Mouse (Mus musculus) C2C12 (cell line): ENCODE results near the gene Csrp1.

ENCODE experiments used
- CTCF ChIP-seq: IDR thresholded peaks from one replicate; pipeline ENCODE4 v1.5.1; 2011; ENCODE audit not compliant: control insufficient read depth, insufficient read depth, insufficient read length
- MAX ChIP-seq: IDR thresholded peaks from one replicate; pipeline ENCODE4 v1.6.1; 2011; ENCODE audit warnings: mild to moderate bottlenecking, control low read depth
- USF1 ChIP-seq: IDR thresholded peaks from one replicate; pipeline ENCODE4 v1.6.1; 2011; ENCODE audit warnings: low read depth, mild to moderate bottlenecking, control low read depth, moderate library complexity

DNA sequence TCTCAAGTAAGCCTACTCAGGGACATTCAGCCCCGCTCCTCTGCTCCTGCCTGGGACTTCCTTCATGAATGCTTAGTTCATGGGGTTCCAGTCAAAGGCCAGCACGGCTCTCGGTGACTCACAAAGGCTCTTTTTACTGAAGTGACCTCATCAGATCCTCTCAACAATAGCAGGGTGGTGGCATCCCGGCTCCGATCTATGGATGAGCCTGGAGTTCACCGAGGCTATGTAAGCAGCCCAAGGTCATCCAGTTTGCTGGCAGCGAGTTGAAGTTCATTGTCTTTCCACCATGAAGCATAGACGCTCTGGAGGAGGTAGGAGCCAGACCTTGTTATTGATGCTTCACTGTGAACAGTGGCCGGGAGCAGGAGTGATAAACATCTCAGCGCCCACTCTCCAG is 63.0 kb downstream of the Csrp1 start:
- TF ChIP-seq CTCF: no peak
- no peak for TF ChIP-seq USF1
- TF ChIP-seq MAX: no peak
